In genomic region chr4:72197888-72198605, GRCm38 (mm10) we compare ENCODE assay signal across 8 mouse cellular contexts. TPM values are rescaled to one million over a fixed set of nuclear protein-coding genes. Genes with fewer than 3 reads are reported as not detected.
A peak's percentile ranks its signal among the peaks of the same experiment; 100 is the strongest.
DNase-seq lines count a peak whose midpoint lies in the region; ATAC-seq and TF ChIP-seq lines count a peak whose summit lies in the region.

No protein-coding gene starts in this region.

- H3K4me1 ChIP-seq in heart, embryonic 12.5 days (replicated peaks): peaks cover 26% of the 10 kb centered on the region
- peaks cover 37% of the 10 kb centered on the region for H3K4me1 ChIP-seq in kidney, embryonic 15.5 days
- peaks cover 24% of the 10 kb centered on the region for H3K4me1 ChIP-seq in lung, postnatal 0 days (ENCODE audit: insufficient read depth, low read depth, low read length)

- peak overlapping the region; percentile 71 for H3K4me3 ChIP-seq in heart, embryonic 12.5 days
- peak overlapping the region; percentile 91 for H3K4me3 ChIP-seq in kidney, embryonic 15.5 days (replicated peaks)
- peak overlapping the region; percentile 79 for H3K4me3 ChIP-seq in lung, postnatal 0 days (ENCODE audit: low read depth, low read length)

- peaks cover 34% of the 10 kb centered on the region for H3K27me3 ChIP-seq in heart, embryonic 12.5 days (replicated peaks)
- no peaks in the 10 kb centered on the region for H3K27me3 ChIP-seq in kidney, embryonic 15.5 days
- no peaks in the 10 kb centered on the region for H3K27me3 ChIP-seq in lung, postnatal 0 days (replicated peaks; ENCODE audit: insufficient read depth, low read length)

- H3K36me3 ChIP-seq in heart, embryonic 12.5 days: no peaks in the 10 kb centered on the region
- peaks cover 30% of the 10 kb centered on the region for H3K36me3 ChIP-seq in kidney, embryonic 15.5 days
- 0 out of 2 replicates have a peak, but pooled peaks cover 4% of the 10 kb centered on the region for H3K36me3 ChIP-seq in lung, postnatal 0 days (ENCODE audit: insufficient read depth, low read length)

- H3K9me3 ChIP-seq in heart, embryonic 12.5 days (replicated peaks): no peaks in the 10 kb centered on the region
- H3K9me3 ChIP-seq in kidney, embryonic 15.5 days (replicated peaks): no peaks in the 10 kb centered on the region
- H3K9me3 ChIP-seq in lung, postnatal 0 days (ENCODE audit: low read length): no peaks in the 10 kb centered on the region

- H3K27ac ChIP-seq in heart, embryonic 12.5 days (ENCODE audit: poor library complexity, severe bottlenecking): no peak overlapping the region
- no peak overlapping the region for H3K27ac ChIP-seq in kidney, embryonic 15.5 days
- H3K27ac ChIP-seq in lung, postnatal 0 days (ENCODE audit: low read length): 0 out of 2 replicates have a peak overlapping the region, but pooled peaks have one; percentile 33

- no peak overlapping the region for H3K9ac ChIP-seq in heart, embryonic 12.5 days
- H3K9ac ChIP-seq in kidney, embryonic 15.5 days: peak overlapping the region; percentile 81
- H3K9ac ChIP-seq in lung, postnatal 0 days (replicated peaks; ENCODE audit: low read depth): no peak overlapping the region

- WGBS in heart, embryonic 12.5 days: 32% methylated on average over 7 of the region's 7 CpGs
- 13% methylated on average over 7 of the region's 7 CpGs for WGBS in kidney, embryonic 15.5 days
- WGBS in lung, postnatal 0 days: 17% methylated on average over 7 of the region's 7 CpGs

- TF ChIP-seq EP300 in lung, postnatal 0 days (IDR thresholded peaks at IDR 0.05): peak; percentile 72

- DNase-seq in ovary, postnatal 14 days (ENCODE audit: low spot score): peak; percentile 25
- no peak for DNase-seq in ovary, postnatal 36 days (ENCODE audit: low spot score)
- DNase-seq in cerebellum, adult 9-10 months: peak; percentile 53
- peak; percentile 89 for DNase-seq in lung, postnatal 0 days (ENCODE audit: low spot score)
- DNase-seq in spleen, postnatal 36 days (ENCODE audit: low spot score in 2 of 2): no peak
- no peak for DNase-seq in testis, postnatal 10 days (ENCODE audit: low spot score)

- no peak for ATAC-seq in heart, embryonic 12.5 days (ENCODE audit: insufficient number of reproducible peaks, low FRiP score)
- ATAC-seq in kidney, embryonic 15.5 days (replicated peaks; ENCODE audit: low FRiP score): no peak
- ATAC-seq in lung, postnatal 0 days: no peak

- no peak for TF ChIP-seq CTCF in lung, postnatal 0 days (IDR thresholded peaks at IDR 0.05)

- H3K4me2 ChIP-seq in heart, embryonic 12.5 days: peak overlapping the region; percentile 80
- H3K4me2 ChIP-seq in kidney, embryonic 15.5 days: peak overlapping the region; percentile 79
- H3K4me2 ChIP-seq in lung, postnatal 0 days (replicated peaks; ENCODE audit: low read depth, low read length): peak overlapping the region; percentile 72

RNA-seq across cellular contexts. Expression of gene Tle1, which starts 2.7 kb away (rescaled TPM):
- 11.1 and 13.3 TPM in 2 replicates for polyA plus RNA-seq in heart, embryonic 12.5 days (2016; fragmentation: Nextera tagmentation; extraction: Ambion mirVana)
- polyA plus RNA-seq in kidney, embryonic 15.5 days (2015; fragmentation: Nextera tagmentation; extraction: Ambion mirVana): 26.6 and 27.9 TPM in 2 replicates
- 18.2 and 18.9 TPM in 2 replicates for polyA plus RNA-seq in lung, postnatal 0 days (2015; fragmentation: Nextera tagmentation; extraction: Ambion mirVana)

Comparison
In these comparisons a context has a peak if more than half of its experiments do, and no peak if none do; other contexts are left out.
1. DNase-seq: peak in ovary, postnatal 14 days (single experiment), cerebellum, adult 9-10 months (single experiment) and lung, postnatal 0 days (single experiment); none in ovary, postnatal 36 days (single experiment), spleen, postnatal 36 days (0 of 2) and testis, postnatal 10 days (single experiment).
2. Peak in every context shown above with its lines, with median percentiles within 50 percentile points of each other: H3K4me2 ChIP-seq and H3K4me3 ChIP-seq.